Mouse (Mus musculus) lung, postnatal 25 days (tissue): ENCODE measurements around the gene Rps24.
A peak's percentile ranks its signal among the peaks of the same experiment; 100 is the strongest.
"Not testable (repeated sequence)": the region's sequence is repeated elsewhere in the genome, so short reads cannot be mapped to it uniquely, and the experiment has no call there.

Source experiments
- DNase-seq: peaks from one replicate; pipeline ENCODE4 v3.0.0; 2022; ENCODE audit warnings: low spot score

Gene Rps24

DNA sequence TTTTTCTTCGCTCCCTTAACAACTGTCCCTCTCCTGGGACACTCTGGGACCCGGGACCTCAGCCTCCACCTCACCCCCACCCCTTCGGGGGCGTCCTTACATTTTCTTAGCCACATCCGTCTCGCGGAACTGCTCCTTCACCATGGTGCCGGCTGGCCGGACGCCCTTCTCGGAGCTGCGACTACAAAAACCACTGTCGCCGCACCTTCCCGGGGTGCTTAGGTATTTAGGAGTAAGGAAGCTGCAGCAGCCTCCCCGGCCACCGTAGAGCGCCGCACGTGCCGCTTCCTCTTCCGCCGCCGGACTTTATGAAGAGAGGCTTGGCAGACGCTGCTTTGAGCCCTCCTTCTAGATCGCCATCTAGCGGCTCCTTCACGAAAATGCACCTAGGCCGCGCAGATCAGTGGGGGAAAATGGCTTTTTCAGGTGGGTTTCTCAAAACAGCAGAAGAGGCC is at the start of gene Rps24, which contains the start of gene Polr3a:
Gene Rps24 (plus strand): TSS at position 353 of the 455 bp plus-strand sequence.
Gene Polr3a (minus strand): TSS at position 286 of the 455 bp plus-strand sequence.
- DNase-seq: peak; percentile 92

DNA sequence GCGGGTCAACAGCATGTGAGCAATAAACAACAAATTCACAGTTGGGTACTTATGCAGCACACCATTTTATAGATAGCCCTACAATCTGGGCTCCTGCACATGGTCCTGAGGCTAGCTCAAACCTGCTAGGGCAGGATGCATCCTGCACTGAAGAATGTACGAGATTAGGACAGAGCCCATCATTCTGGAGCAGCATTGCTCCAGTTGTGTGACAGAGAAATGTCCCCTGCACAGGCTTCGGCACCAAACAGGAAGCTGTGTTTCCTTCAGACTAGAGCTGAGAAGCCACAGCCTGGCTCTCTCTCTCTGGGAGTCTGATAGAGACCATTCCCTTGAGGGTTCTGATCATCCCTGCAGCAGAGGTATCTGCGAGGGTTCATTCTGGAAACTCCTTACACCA is 43.4 kb upstream of the Rps24 start:
- DNase-seq: not testable (repeated sequence)

DNA sequence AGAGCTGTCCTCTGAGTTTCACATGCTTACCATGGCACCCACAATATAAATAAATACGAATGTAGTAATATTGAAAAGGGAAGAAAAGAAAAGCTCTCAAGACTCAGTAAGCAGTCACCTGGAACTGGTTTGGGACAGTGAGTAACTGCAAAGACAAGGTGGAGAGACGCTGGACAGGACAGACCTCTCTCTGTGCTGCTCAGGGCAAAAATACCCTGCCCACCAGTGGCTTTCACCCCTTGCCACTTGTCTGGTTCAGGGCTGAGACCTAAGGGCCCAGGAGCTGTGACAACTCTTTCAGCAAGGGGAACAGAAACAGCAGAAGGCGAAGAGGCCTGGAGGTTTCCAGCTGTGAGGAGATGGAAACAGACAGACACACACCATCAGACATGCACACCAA is 28.7 kb upstream of the Rps24 start:
- no peak for DNase-seq

DNA sequence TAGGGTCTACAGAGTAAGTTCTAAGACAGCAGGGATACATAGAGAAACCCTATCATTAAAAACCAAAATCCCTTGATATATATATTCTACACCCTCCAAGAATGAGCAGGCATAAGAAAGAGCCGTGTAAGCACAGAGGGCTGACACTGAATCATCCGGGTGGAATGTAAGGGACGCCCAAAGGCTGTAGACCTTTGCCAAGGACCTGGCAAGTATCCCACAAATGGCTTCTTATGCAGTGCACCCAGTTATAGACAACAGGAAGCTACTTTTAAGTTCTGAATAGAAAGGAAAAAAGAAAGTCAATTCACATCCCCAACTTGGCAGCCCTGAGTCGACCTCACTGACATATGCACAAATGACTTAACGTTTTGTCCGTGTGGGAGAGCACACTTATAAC is 18.1 kb upstream of the Rps24 start:
- DNase-seq: no peak

DNA sequence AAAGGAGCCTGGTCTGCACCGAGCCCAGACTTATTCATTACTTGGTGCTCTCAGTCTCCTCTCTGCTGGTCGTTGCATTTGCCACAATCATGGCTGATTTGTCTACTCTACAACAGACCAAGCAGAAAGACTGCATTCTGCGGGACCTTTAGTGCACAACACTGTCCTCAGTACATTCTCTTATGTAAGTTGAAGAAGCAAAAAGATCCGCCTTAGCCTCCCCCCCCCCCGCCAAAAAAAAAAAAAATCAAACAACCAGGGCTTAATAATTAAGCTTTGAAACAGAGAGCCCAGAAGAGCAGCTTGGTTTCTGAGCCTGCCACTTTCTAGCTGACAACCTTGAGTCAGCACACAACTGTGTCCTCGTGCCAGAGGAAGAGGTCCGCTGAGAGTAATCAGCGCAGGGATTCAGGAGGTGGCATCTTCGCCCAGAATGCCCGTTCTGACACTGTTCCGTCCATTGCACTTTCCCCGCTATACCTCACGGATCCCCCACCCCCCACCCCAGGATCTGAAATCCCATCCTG is 621 bp upstream of the Rps24 start:
- DNase-seq: no peak

DNA sequence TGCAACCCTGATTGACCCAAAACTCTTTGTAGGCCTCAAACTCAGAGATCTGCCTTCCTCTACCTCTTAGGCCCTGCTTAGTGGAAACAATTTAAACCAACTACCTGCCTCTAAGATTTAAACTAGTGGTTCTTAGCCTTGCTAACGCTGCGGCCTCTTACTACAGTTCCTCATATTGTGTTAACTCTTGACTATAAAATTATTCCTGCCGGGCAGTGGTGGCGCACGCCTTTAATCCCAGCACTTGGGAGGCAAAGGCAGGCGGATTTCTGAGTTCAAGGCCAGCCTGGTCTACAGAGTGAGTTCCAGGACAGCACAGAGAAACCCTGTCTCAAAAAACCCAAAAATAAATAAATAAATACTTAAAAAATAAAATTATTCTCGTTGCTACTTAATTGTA is 2.8 kb downstream of the Rps24 start:
- DNase-seq: not testable (repeated sequence)

DNA sequence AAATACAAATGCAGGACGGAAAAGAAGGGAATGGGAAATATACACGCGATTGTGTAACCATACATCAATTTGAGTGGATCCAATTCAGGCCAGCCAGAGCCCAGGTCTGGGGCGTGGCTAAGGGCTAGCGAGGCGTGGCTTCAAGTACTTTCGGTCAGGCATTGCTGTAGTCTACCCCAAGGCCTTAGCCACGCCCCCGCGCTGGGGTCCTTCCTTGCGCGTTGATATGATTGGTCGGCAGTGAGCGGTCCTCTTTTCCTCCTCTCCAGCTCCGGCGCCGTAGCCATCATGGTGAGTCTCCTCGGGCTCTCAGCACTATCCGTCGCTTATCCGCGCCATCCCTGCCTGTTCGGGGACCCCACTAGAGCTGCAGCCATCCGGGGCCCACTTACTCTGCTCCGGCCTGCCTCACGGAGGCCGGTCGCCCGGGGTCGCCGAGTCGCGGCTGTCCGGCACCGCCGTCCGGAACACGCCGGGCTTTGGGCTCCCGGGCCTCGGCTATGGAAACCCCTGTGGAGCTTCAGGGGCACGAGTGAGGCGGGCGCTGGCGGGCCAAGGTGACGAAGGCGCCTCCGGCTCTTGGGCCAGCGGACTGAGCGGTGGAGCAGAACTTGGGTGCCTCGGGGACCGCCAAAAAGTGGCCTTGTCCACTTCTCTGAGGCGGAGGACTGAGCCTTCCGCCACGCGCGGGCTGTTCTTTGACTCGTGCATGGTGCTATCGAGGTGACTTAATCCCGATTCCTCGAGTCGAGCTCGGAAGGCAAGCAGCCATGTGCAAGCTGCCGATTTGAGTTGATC is 3.7 kb downstream of the Rps24 start:
- DNase-seq: peak; percentile 97

DNA sequence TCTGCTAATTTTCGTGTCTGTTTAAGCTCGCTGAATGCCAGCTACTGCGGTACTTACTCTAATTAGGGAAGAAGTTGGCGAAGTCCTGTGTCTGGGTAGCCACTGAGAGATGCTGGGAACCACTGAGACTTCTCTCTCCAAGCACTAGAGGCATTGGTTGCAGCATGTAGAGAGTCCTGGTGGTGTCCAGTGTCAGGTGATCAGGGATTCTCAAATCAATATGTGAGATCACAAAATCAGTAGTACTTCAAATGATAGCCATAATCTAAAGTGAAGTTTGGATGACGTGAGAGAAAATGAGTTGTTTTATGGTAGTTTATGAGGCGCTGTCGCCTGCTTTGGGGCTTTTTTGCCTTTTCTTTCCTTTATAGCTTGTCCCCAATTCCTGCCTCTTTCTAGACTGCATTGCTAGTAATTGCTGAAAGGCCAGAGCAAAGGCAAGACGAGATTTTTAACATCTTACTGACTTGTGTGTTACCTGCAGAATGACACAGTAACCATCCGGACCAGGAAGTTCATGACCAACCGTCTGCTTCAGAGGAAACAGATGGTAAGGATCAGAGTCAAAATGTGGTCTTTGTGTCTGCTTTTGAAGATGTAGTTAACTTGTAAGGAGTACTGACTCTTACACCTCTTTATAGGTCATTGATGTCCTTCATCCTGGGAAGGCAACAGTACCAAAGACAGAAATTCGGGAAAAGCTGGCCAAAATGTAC is 4.5 kb downstream of the Rps24 start:
- DNase-seq: no peak

DNA sequence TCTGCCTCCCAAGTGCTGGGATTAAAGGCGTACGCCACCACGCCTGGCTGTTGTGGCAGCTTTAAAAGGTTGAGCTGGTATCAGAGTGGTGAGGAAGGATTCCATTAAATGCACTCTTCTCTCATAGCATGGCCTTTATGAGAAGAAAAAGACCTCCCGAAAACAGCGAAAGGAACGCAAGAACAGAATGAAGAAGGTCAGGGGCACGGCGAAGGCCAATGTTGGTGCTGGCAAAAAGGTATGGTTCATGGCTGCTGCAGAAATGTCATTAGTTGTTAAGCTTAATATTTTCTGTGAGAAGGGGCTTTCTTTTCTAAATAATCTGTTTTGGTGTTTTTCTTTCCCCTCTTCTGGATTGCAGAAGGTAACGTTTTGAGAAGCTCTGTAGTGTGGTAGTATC is 6.3 kb downstream of the Rps24 start:
- DNase-seq: no peak

DNA sequence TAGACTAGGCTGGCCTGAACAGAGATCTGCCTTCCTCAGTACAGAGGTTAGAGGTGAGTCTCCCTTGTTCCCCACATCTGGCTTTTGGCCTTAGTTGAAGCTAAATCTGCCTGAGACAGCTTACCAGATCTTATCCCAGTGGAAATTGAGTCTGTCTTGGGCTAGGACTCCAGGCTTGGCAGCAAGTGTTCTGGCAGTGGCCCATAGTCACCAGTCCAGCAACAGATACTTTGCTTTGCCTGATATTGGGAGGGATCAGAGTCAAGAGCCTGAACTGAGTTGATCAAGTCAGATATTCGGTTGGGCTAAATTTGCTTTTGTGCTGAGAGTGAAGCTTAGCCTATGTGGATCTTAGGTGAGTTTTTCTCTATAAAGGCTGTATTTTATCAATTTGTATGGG is 9.6 kb downstream of the Rps24 start:
- no peak for DNase-seq

DNA sequence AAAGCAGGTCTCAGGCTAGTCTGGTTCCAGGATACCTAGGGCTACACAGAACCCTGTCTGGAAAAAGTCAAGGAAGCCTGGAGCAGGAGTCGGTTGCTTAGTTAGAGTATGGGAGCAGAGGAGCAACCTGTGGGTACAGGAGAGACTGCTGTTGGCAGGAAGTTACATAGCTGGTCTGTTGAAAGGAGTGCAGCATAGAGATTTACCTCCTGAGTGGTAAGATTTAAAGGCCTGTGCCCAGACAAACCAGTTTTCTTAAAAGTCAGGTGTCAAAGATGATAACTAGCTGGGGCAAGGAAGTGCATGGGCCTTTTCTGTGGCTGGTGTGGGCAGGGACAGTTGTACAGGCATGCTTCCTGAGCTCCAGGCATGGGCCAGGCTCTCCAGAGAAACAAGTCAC is 10.5 kb downstream of the Rps24 start:
- DNase-seq: no peak

DNA sequence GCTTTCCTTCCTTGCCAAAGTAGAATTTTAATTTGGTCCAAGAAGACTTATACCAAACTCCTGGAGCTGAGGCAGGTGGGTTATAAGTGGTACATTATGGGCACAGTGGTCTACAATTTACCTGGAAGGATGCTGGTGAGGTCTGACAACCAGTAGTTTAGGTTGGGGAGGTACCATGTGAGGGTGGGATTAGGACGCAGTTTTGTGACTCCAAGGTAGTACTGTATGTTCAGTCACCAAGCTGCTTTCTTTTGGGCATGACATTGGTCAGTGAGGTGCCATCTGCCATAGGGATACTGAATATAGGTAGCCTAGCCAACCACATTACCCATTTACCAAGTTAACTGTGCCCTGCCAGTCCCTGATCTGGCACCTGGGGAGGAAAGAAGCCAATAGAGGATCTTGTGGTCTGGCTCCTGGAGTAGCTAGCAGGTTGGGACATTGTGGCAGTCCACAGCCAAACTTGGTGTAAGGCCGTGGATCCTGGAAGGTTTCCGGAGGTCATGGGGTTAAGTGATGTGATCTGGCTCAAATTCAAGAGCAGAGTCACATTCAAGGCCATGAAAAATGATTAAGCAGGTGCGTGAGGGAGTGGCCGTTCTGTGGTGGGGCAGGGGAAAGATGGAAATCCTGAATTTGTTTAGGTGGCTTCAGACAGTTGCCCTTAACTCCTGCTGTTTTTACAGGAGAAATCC is 11.8 kb downstream of the Rps24 start:
- DNase-seq: no peak

DNA sequence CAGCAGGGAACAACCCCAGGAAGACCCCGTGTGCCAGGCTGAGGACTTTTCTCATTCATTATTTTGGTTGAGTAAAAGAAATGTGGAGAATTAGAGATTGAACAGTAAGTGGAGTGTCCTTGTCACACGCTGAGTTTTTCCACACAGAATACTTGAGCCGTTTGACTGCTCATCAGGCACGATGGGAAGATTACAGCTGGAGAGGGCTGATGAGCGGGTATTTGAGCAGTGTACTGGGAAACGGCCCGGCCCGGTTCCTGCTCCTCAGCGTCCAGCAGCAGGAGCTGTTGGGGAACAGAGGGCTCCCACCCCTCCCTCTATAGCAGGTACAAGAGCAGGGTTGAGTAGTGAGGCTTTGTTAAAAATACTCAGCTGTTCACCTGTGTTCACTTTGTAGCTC is 12.6 kb downstream of the Rps24 start:
- no peak for DNase-seq

DNA sequence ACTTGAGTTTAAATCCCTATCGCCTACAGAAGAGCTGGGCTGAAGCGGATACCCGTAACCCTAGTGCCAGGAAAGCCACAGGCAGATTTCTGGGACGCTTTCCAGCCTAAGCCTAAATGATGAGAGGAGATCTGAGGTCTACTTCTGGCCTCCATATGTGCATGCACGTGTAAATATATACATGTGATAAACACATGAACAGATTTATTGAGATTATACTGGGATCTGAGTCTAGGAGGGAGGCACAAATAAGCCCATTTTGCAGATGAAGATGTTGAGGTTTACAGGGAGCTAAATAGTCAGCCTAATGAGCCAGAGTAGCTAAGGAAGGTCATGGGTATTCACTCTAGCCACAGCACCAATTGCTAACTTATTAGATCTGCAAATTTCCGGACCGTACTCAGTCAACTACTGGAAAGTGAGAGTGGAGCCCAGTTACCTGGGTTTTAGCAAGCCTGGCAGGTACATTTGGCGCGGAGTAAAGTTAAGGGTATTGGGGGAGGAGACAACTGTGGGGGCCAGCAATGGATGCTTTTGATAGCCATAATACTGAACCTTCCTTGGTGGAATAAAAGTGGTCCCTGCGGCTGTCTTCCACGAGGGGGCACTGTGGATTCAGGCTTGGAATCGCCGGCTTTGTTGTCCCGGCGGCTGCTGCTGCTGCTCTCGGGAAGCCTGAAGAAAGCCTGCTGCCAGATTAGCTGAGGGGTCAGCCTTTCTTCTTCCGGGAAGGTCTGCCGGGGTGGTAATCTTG is 13.3 kb downstream of the Rps24 start:
- DNase-seq: peak; percentile 79

DNA sequence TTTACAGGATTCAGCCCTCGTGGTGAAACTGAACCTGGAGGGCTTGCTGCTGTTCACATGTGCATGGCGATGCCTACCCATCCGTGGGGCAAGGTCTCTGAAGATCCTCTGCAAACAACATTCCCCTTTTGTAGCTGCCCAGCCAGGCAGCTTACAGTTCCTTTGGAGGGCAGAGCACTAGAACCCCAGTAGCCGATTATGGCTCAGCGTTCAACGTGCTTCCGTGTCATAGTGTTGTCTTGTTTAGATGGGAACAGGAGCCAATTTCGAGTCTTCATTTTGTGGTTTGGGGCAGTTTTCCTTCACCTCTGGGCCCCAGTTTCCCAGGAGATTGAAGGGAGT is 13.9 kb downstream of the Rps24 start:
- no peak for DNase-seq

DNA sequence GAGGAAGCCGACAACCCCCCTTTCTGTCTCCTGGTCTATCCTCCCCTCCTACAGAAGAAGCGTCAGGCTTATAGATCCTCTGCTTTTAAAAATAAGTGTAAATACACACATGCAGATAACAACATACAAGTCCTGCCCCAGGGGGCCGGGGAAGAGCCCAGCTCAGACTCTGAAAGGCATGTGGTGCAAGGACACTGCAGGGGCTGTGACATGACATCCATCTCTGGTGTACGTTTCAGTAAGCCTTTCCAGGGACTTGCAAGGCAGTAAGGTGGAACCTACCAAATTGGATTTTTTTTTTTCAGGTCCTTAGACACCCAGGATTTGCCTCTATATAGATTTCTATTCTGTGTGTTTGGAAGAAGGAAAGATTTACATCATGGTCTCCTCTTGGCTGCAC is 14.3 kb downstream of the Rps24 start:
- DNase-seq: no peak

DNA sequence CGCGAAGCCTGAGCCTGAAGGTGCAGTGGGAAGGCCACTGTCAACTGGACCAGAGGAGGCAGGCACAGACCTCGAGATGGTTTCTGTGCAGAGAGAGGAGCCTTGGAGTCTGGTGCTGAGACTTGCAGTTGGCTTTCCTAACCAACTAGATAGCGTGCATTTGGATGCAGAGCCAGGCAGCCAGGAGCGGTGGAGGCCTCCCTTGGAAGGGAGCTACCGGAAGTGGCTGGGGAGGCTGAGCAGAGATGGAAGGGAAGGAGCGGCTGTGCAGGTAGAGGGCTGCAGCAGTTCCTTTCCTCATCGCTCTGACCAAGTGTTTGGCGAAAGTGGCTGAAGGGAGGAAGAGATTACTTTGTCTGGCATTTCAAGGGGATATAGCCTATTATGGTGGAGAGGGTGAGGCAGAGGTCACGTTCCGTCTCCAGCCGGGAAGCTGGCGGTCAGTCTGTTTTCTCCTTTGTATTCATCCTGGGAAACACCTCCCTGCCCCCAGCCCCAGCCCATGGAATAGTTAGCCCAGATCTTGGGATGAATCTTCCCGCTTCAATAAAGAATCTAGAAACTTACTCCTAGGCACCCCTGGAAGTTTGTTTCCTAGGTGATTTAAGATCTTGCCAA is 20.6 kb downstream of the Rps24 start:
- no peak for DNase-seq

DNA sequence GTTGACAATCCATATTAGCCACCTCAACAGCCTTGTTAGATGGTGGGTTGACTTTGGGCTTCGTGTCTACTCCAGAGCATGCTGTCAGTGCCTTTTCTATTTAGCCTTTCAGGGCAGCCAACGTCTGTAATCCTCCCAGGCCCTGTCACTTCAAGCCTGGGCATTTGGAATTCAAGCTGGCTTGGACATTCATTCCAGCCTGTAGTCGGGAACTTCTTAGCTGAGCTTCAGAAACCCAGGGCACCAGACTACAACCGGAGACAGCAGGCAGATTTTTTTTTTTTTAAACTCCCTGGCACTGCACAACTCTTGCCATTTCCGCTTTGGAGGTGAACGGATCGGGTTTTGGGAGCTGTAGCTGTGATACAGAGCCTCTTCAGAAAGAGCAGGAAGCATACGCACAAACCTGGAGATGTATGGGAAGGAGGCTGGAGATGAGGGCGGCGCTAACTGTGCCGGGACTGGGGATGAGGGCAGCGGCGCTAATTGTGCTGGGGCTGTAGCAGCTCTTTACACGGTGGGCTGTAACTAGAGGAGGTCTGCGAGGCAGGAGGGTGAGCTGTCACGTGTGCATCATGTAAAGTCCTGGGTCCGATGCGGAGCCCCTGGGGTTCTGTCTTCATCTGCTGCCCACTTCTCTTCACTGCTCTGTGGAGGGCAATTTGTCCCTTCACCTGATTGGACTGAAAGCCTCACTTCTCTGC is 21.3 kb downstream of the Rps24 start:
- no peak for DNase-seq

DNA sequence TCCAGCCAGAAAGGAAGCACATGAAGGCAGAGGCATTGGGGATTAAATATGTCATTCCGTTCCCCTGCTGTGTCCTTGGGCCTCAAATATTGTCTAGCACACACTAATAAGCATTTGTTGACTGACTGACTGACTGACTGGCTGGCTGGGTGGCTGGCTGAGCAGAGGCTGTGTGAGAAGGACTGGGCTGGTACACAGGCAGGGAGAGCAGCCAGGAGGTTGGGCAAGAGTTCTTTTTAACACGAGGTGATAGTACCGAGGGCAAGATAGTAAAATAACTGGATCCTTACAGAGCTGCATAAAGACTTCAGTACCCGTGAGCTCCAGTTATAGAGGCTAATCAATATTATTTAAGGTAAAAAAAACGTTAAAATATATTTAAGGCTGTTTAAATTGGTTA is 22.6 kb downstream of the Rps24 start:
- no peak for DNase-seq

DNA sequence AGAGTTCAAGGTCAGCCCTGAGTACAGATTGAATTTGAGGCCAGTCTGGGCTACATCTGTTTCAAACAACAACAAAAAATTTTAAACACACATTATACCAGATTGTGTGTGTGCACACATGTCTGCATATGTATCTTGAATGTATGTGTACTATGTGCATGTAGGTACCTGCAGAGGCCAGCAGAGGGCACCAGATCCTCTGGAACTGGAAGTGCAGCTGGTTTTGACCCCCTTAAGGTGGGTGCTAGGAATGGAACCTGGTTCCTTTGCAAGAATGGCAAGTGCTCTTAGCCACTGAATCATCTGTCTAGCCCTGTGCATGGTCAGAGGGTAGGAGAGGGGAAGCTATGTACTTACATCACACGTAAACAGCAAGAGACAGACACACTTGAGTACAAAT is 23.3 kb downstream of the Rps24 start:
- DNase-seq: no peak

DNA sequence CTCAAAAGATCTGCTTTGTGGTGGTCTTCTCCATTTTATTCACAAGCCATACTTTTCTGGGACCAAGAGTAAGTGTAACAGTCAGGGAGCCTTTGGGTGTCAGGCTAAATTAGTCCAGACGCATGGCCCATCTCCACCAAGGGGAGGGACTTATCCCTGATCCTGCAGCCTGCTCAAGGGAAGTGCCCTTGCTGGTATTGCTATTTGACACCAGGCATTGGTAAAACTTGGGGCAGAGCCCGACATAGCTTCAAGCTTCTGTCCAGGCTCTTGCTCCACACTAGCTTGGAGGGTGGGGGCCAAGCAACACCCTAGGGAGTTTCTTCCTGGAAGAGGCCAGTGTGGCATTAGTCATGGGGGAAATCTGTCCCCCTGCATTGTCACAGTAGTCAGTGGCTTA is 23.8 kb downstream of the Rps24 start:
- DNase-seq: no peak
